Mouse (Mus musculus): ENCODE data around the gene Gm17622. TPM values are rescaled to one million over a fixed set of nuclear protein-coding genes. Genes with fewer than 3 reads are reported as not detected.

Gene Gm17622
- total RNA-seq, 2 experiments from 2014 or later, result not detected

DNA sequence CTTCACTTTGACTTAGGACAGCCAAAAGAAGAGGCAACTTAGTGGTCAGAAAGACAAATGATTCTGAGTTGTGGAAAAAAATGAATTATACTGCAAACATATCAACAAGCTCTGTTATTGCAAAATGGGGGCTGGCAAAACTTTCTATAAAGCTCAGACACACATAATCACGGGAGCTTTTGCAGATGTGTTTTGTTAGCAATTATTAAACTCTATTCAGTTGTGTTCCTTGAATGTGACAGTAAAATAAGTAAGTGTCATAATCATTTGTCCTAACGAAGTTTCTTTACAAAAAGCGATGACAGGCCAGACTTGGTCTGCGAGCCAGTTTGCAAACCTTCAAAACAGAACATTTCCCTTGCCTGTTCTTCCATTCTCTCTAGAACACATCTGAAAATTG is 17.0 kb downstream of the Gm17622 start:
- intact Hi-C loops (cut with DNase I), result loop anchor here (10.0 kb wide), 1 partner anchor 73 kb away; no protein-coding TSS in a partner anchor
- DNase-seq, result no peak

DNA sequence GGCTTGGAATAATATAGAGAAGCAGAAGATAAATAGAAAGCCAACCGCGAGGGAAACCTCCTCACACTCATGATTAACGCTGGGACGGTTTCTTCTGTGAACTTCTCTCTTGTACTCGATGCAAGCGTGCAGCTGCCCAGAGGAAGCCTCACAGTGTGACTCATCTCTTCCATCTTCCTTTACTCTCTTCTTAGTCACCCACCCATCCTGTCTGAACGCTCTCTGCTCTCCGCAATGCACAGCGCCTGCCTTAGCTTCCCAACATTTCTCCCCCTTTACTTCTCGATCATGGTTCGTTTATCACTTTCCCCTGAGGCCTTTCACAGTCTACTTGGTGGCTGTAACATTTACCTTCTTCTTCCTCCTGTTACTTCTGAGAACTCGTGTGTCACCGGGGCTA is 20.1 kb downstream of the Gm17622 start:
- intact Hi-C loops (cut with DNase I), result no loop called here
- DNase-seq, result peak; percentile 28 to 54

DNA sequence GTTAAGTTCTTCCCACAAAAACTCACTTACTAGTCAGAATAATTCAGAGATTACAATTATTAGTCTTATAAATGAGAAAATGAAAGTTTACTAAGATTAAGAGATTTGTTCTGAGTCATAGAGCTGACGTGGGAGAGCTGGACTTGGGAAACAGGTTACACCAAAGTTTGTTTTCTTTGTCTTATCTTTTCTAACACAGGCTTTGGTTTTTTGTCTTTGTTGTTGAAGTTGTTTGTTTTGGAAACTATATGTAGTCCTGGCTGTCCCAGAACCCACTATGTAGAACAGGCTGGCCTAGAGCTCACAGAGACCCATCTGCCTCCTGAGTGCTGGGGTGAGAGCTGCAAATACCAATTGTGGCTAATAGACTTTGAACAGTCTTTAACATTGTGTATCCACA is 20.7 kb downstream of the Gm17622 start:
- no peak for DNase-seq
- intact Hi-C loops (cut with DNase I), result no loop called here

- DNase-seq, result peak; percentile 34 to 41
- intact Hi-C loops (cut with DNase I), result no loop called here
These were observed 21.4 kb downstream of the Gm17622 start for GRCm38 (mm10) chr13:96511893-96512292.

DNA sequence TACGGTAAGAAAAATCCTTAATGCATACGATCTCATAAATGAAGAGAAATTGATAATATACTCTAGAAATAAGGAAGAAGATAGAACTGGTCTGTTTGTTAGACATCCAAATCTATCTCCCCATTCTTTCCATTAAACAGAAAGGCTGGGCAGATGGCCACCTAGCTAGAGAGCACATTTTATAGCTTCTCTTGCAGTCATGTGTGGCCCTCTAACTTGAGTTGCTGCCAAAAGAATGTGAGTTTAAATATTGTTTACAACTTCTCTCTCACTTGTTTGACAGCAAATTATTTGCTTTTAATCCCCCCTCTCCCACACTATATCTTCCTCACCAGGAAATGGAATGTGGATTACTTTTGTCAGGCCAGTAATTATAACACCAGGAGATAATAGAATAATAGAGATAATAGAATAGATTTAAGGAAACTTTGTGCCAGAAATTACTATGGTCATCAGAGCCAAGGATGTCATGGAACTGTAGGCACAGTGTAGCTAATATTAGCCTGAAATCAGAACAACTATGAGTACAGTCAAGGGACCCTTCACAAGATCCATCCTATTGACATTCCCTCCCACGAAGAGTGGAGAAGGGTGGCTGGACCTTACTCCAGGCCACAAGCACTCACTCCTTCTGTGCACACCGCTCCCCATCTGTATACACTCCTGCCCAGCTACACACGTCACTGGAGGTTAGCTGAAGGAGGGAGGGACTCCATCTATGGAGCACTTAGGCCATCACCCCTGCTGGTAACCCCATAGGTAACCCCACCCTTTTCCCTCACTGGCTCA is 23.8 kb downstream of the Gm17622 start:
- intact Hi-C loops (cut with DNase I), result no loop called here
- no peak for DNase-seq

- intact Hi-C loops (cut with DNase I), result no loop called here
- no peak for DNase-seq
These were observed 25.7 kb downstream of the Gm17622 start for GRCm38 (mm10) chr13:96516249-96516648.

DNA sequence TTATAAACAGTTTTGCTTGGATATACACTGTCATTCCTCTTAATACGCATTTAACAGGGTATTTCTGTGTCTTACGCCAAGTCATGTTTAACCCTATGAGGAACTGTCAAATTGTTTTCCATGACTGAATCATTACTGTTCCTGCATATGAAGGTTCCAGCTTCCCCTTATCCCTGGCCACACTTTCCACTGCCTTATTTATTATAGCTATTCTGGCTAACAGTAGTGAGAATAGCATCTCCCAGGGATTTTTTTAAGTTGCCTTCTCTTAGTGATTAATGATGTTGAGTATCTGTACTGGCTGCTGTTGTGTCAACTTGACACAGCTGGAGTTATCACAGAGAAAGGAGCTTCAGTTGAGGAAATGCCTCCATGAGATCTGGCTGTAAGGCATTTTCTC is 26.8 kb downstream of the Gm17622 start:
- no peak for DNase-seq
- intact Hi-C loops (cut with DNase I), result no loop called here

DNA sequence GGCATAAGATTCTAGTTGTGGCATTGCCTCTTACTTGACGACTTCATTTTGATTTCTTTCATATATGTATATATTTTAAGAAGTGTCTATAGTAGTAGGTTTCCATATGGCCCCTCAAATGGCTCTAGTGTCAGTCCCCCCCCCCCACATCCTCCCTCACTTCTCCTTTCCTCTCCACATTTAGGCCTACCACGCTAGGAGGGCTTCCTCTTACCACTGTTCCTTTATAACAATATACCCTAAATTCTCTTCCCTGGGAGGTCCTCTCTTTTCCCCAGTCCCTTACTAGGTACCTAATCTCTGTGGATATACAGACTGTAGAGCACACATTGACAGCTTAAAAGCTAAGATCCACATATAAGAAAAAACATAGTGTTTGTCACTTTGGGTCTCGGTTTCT is 30.8 kb downstream of the Gm17622 start:
- DNase-seq, result no peak
- intact Hi-C loops (cut with DNase I), result no loop called here

- intact Hi-C loops (cut with DNase I), result no loop called here
- DNase-seq, result no peak
These were observed 36.5 kb downstream of the Gm17622 start for GRCm38 (mm10) chr13:96527022-96527421.

- DNase-seq, result no peak
- intact Hi-C loops (cut with DNase I), result no loop called here
These were observed 37.3 kb downstream of the Gm17622 start for GRCm38 (mm10) chr13:96527856-96528255.

GRCm38 (mm10) chr13:96528776-96529175 is 38.2 kb downstream of the Gm17622 start:
- intact Hi-C loops (cut with DNase I), result no loop called here
- no peak for DNase-seq

GRCm38 (mm10) chr13:96529542-96529941 is 39.0 kb downstream of the Gm17622 start:
- no peak for DNase-seq
- intact Hi-C loops (cut with DNase I), result no loop called here

- DNase-seq, result no peak
- intact Hi-C loops (cut with DNase I), result no loop called here
These were observed 39.5 kb downstream of the Gm17622 start for GRCm38 (mm10) chr13:96530064-96530463.

DNA sequence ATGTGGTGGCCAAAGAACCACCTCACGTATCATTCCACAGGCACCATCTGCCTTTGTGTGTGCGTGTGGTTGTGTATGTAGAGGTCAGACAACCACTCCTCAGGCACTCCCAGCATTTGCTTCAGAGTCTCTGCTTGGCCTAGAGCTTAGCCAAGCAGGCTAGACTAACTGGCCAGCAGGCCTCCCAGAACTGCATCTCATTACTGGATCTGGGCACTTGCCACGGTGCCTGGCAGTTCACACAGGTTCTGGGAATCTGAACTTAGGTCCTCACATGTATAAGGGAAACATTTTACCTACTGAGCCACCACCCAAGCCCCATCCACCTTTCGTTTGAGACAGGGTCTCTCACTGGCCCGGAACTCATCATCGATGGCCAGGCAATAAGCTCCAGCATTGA is 41.6 kb downstream of the Gm17622 start:
- DNase-seq, result no peak
- intact Hi-C loops (cut with DNase I), result no loop called here

- no peak for DNase-seq
- intact Hi-C loops (cut with DNase I), result no loop called here
These were observed 43.2 kb downstream of the Gm17622 start for GRCm38 (mm10) chr13:96533742-96534141.

- intact Hi-C loops (cut with DNase I), result no loop called here
- DNase-seq, result no peak
These were observed 46.5 kb downstream of the Gm17622 start for GRCm38 (mm10) chr13:96536821-96537572.

GRCm38 (mm10) chr13:96538103-96538502 is 47.6 kb downstream of the Gm17622 start:
- intact Hi-C loops (cut with DNase I), result no loop called here

More at GRCm38 (mm10) chr13:96538103-96538502, 47.6 kb downstream of the Gm17622 start:
- no peak for DNase-seq

Other genes starting within 250 kb of the Gm17622 start
- 10 to 100 TPM; 13.1 to 15.0 TPM for gene Poc5, start 102.4 kb upstream of the Gm17622 start, total RNA-seq (2021)
- gene Ankdd1b, start 19.5 kb upstream of the Gm17622 start, total RNA-seq (2021), result under 1 TPM; 0.41 to 0.97 TPM
- gene Polk, start 51.8 kb downstream of the Gm17622 start, total RNA-seq (2021), result 1 to 10 TPM; 5.8 to 8.1 TPM
- 10 to 100 TPM; 39.4 to 42.0 TPM for gene Col4a3bp, start 51.9 kb downstream of the Gm17622 start, total RNA-seq (2021)
- gene Hmgcr, start 180.2 kb downstream of the Gm17622 start, total RNA-seq (2021), result 10 to 100 TPM; 16.8 to 22.6 TPM